Mouse (Mus musculus) bone marrow macrophage, adult 2 months (primary cell): Measurements from ENCODE around the gene Spib.

Experiments used
- CTCF ChIP-seq: IDR thresholded peaks from 2 replicates; pipeline ENCODE4 v1.5.1; 2012; ENCODE audit warnings: low read depth, mild to moderate bottlenecking, low read length, moderate library complexity
- POLR2A ChIP-seq: IDR thresholded peaks from 2 replicates; pipeline ENCODE4 v1.6.1; 2012; ENCODE audit warnings: mild to moderate bottlenecking, low read depth, low read length, borderline replicate concordance

DNA sequence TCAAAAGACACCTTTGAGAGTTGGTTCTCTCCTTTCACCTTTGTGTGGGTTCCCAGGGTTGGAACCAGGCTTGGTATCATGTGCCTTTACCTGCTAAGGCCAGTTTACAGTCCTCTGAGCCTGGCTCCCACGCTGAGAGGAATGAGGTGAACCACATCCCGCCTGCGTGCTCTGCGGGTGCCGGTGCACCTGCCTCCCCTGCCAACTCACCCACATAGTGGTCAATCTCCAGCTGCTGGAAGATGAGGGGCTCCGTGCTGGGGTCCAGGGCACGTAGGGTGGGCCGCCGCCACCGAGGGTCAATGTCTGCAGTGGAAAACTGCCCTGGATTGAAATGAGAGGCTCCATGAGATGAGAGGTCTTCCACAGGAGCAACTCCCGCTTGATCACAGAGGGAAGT lies 10.7 kb upstream of the Spib start:
- TF ChIP-seq POLR2A: no peak
- TF ChIP-seq CTCF: no peak
